Mouse (Mus musculus) liver, adult 2 months (tissue): ENCODE data around the gene Fryl. TPM values are rescaled to one million over a fixed set of nuclear protein-coding genes. Genes with fewer than 3 reads are reported as not detected.

ENCODE experiments used
- DNase-seq: peaks from one replicate; pipeline ENCODE4 v3.0.0-alpha.2; 2011; ENCODE audit warnings: low read depth, low spot score; ENCODE audit errors: extremely low read depth
- H3K27ac ChIP-seq: fragments of 200-500 bp; replicated peaks from 2 replicates; pipeline ENCODE4 v1.5.1; 2012; ENCODE audit warnings: low read depth, mild to moderate bottlenecking, control low read depth, inconsistent platforms, low read length; ENCODE audit not compliant: insufficient read depth
- H3K27me3 ChIP-seq: fragments of 200-500 bp; 2 replicates; pipeline ENCODE4 v1.6.1; 2012; ENCODE audit warnings: mild to moderate bottlenecking, moderate library complexity, low read length, inconsistent platforms; ENCODE audit not compliant: control insufficient read depth, insufficient read depth
- H3K36me3 ChIP-seq: fragments of 200-500 bp; 2 replicates; pipeline ENCODE4 v1.6.1; 2012; ENCODE audit warnings: low read length, inconsistent platforms; ENCODE audit not compliant: control insufficient read depth, insufficient read depth
- H3K4me1 ChIP-seq: fragments of 200-500 bp; 2 replicates; pipeline ENCODE4 v1.6.1; 2011; ENCODE audit warnings: low read length; ENCODE audit not compliant: control insufficient read depth, insufficient read depth
- H3K4me3 ChIP-seq: fragments of 200-500 bp; 2 replicates; pipeline ENCODE4 v1.5.1; 2011; ENCODE audit warnings: low read depth, mild to moderate bottlenecking, control low read depth, low read length, moderate library complexity; ENCODE audit not compliant: insufficient read depth
- H3K79me2 ChIP-seq: fragments of 200-500 bp; 2 replicates; pipeline ENCODE4 v1.6.1; 2012; ENCODE audit warnings: inconsistent platforms, mild to moderate bottlenecking, low read length, moderate library complexity; ENCODE audit not compliant: control insufficient read depth, insufficient read depth
- H3K9ac ChIP-seq: fragments of 200-500 bp; 2 replicates; pipeline ENCODE4 v1.6.1; 2012; ENCODE audit warnings: low read depth, mild to moderate bottlenecking, control low read depth, inconsistent platforms, low read length
- CTCF ChIP-seq: fragments of 200-500 bp; IDR thresholded peaks from 2 replicates; pipeline ENCODE4 v1.5.1; 2011; ENCODE audit warnings: low read depth, low read length, control low read depth
- POLR2A ChIP-seq: fragments of 200-500 bp; IDR thresholded peaks from 2 replicates; pipeline ENCODE4 v1.6.1; 2011; ENCODE audit warnings: low read length, control low read depth; ENCODE audit not compliant: insufficient read depth; ENCODE audit errors: extremely low read depth
- WGBS: fragments of 180-500 bp; shearing (Covaris S2); methylation state at CpG from one replicate; pipeline ENCODE4 v1.1.7; 2018; 5-methylcytosine and 5-hydroxymethylcytosine counted together
- polyA plus RNA-seq: library from polyadenylated mRNA; depleted of rRNA; stranded (reverse); fragments of >200 nt; gene quantifications from 2 replicates; pipeline ENCODE4 v1.2.3, GENCODE M21; 2012
- total RNA-seq: library from RNA; depleted of rRNA; stranded (reverse); fragments of >200 nt; gene quantifications from 2 replicates; pipeline ENCODE4 v1.2.3, GENCODE M21; 2014

Fryl gene
- total and polyA plus RNA-seq, 2 experiments, result 9.5 to 18.7 TPM

- Histone ChIP-seq H3K4me3 (no peak overlapping the region), H3K9ac (no peak overlapping the region), H3K79me2 (no peaks in the 10 kb centered on the region), H3K36me3 (peaks cover 73% of the 10 kb centered on the region), H3K4me1 (no peaks in the 10 kb centered on the region), H3K27ac (no peak overlapping the region), H3K27me3 (no peaks in the 10 kb centered on the region)
- TF ChIP-seq POLR2A (no peak), CTCF (no peak)
- WGBS, result 96% methylated on average over 8 of the region's 8 CpGs
- DNase-seq, result no peak
These were observed 202.5 kb downstream of the Fryl start for GRCm38 (mm10) chr5:73053933-73054332.

- Histone ChIP-seq H3K4me3 (no peak overlapping the region), H3K9ac (no peak overlapping the region), H3K27me3 (no peaks in the 10 kb centered on the region), H3K36me3 (peaks cover 63% of the 10 kb centered on the region), H3K27ac (no peak overlapping the region), H3K4me1 (no peaks in the 10 kb centered on the region), H3K79me2 (no peaks in the 10 kb centered on the region)
- no peak for DNase-seq
- 92% methylated on average over 7 of the region's 7 CpGs for WGBS
- no peak for TF ChIP-seq CTCF
- TF ChIP-seq POLR2A, result no peak
These were observed 208.7 kb downstream of the Fryl start for GRCm38 (mm10) chr5:73047651-73048245.

DNA sequence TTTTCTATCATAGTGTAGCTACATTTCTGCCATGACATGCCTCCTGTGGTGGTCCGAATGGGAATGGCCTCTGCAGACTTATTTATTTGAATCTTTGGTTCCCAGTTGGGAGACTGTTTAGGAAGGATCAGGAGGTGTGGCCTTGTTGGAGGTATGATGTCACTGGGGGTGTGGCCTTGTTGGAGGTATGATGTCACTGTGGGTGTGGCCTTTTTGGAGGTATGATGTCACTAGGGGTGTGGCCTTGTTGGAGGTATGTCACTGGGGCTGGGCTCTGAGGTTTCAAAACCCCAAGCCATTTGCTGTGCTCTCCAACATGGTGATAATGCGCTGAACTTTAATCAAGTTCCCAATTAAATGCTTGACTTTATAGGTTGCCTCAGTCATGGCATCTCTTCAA, 212.4 kb downstream of the Fryl start:
- H3K27me3 ChIP-seq, result no peaks in the 10 kb centered on the region
- H3K79me2 ChIP-seq, result no peaks in the 10 kb centered on the region
- no peak overlapping the region for H3K9ac ChIP-seq
- H3K4me1 ChIP-seq, result no peaks in the 10 kb centered on the region
- 99% methylated on average over 2 of the region's 2 CpGs for WGBS
- no peak overlapping the region for H3K4me3 ChIP-seq
- no peak overlapping the region for H3K27ac ChIP-seq
- H3K36me3 ChIP-seq, result peaks cover 44% of the 10 kb centered on the region
- no peak for DNase-seq
- TF ChIP-seq POLR2A (no peak), CTCF (no peak)

- H3K4me1 ChIP-seq, result no peaks in the 10 kb centered on the region
- no peak overlapping the region for H3K9ac ChIP-seq
- TF ChIP-seq POLR2A (no peak), CTCF (no peak)
- no peaks in the 10 kb centered on the region for H3K79me2 ChIP-seq
- DNase-seq, result no peak
- no peak overlapping the region for H3K4me3 ChIP-seq
- H3K36me3 ChIP-seq, result peaks cover 49% of the 10 kb centered on the region
- no peaks in the 10 kb centered on the region for H3K27me3 ChIP-seq
- WGBS, result 96% methylated on average over 11 of the region's 11 CpGs
- H3K27ac ChIP-seq, result no peak overlapping the region
These were observed 223.9 kb downstream of the Fryl start for GRCm38 (mm10) chr5:73032481-73032880.

GRCm38 (mm10) chr5:73028646-73029045, 227.8 kb downstream of the Fryl start:
- no peak for DNase-seq
- H3K4me3 ChIP-seq, result no peak overlapping the region
- H3K27me3 ChIP-seq, result no peaks in the 10 kb centered on the region
- no peaks in the 10 kb centered on the region for H3K79me2 ChIP-seq
- peaks cover 47% of the 10 kb centered on the region for H3K36me3 ChIP-seq
- TF ChIP-seq CTCF, result no peak
- no peak for TF ChIP-seq POLR2A
- H3K27ac ChIP-seq, result no peak overlapping the region
- no peak overlapping the region for H3K9ac ChIP-seq
- 87% methylated on average over 13 of the region's 13 CpGs for whole genome bisulfite sequencing
- no peaks in the 10 kb centered on the region for H3K4me1 ChIP-seq

GRCm38 (mm10) chr5:73023801-73024200, 232.6 kb downstream of the Fryl start:
- Histone ChIP-seq H3K4me1 (no peaks in the 10 kb centered on the region), H3K36me3 (peaks cover 26% of the 10 kb centered on the region), H3K9ac (no peak overlapping the region), H3K27me3 (no peaks in the 10 kb centered on the region), H3K79me2 (no peaks in the 10 kb centered on the region), H3K27ac (no peak overlapping the region), H3K4me3 (no peak overlapping the region)
- no peak for DNase-seq
- WGBS, result 94% methylated on average over 13 of the region's 13 CpGs
- TF ChIP-seq POLR2A (no peak), CTCF (no peak)
